Mouse (Mus musculus): ENCODE results near the gene Ncdn.

The Ncdn gene

DNA sequence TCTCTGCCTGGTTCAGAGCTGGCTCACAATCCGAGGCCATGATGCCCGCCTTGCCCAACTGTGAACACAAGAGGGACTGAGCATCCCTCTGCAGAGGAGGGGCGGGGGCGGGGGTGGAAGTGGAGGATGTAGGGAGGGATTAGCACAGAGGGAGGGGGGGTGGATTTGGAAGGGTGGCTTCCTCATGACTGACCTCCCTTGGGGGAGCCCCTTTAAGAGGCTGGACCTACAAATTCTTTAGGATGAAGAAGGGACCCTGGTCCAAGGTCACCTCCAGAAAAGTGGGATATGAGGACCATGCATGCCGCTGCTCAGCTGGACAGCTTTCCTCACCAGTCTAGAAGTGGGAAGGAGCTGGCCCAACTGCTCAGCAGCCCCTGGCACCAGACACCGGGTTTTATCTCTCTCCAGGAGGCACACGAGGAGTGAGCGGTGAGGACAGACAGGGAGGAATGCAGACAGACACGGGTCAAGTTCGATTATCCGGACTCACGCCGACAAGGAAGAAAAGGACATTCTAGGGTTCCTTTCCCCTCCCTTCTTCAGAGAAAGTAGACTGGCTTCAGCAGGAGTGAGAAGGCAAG, 1.1 kb downstream of the Ncdn start:
- no peak for DNase-seq (ENCODE audit: low read depth)

DNA sequence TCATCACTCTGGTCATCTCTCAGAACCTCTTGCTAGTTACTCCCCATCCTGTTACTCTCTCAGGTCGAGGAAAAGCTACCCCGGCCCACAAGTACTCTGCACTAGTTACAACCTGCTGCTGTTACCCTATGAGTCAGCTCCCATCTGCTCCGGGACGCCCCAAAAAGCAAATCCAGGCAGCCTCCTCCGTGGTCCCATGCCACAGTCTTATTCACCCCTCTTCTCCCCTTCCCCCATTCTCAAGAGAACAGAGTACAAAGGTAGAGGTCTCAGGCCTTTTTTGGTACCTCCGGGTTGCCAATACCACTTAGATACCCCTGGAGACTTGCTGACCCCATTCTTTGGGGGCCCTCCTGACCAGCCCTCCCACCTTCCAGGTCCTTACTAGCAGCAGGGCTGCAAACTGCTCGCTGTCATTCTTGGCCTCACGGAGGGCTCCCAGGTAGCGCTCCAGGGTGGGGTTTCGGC, 1.6 kb downstream of the Ncdn start:
- no peak for DNase-seq (ENCODE audit: low read depth)

GRCm38 (mm10) chr4:126750863-126751555, 2.2 kb downstream of the Ncdn start:
- DNase-seq (ENCODE audit: low read depth), result no peak

GRCm38 (mm10) chr4:126750046-126750683, 3.1 kb downstream of the Ncdn start:
- no peak for DNase-seq (ENCODE audit: low read depth)

- DNase-seq (ENCODE audit: low read depth), result no peak
Measured at GRCm38 (mm10) chr4:126749553-126749952, 3.7 kb downstream of the Ncdn start.

DNA sequence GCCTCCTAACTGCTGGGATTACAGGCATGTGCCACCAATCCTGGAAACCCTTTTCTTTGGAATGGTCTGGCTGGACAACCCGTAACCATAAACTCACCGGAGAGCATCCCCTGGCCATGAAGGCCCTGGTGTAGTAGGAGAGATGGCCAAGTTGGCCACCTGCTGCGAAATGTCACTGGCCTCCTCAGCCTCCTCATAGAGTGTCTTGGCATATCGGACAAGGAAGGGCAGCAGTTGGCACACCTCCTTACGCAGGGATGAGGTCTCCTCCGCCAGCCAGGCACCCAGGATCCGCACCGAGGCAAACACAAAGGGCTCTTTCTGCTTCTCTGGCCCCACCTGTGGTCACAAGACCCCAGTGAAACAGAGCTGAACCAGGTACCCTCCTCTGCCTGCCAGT, 4.9 kb downstream of the Ncdn start:
- no peak for DNase-seq (ENCODE audit: low read depth)

GRCm38 (mm10) chr4:126746194-126746840, 6.9 kb downstream of the Ncdn start:
- DNase-seq (ENCODE audit: low read depth), result no peak

- DNase-seq (ENCODE audit: low read depth), result no peak
Measured at GRCm38 (mm10) chr4:126745506-126746193, 7.6 kb downstream of the Ncdn start.

- DNase-seq (ENCODE audit: low read depth), result no peak
Measured at GRCm38 (mm10) chr4:126744831-126745230, 8.4 kb downstream of the Ncdn start.

GRCm38 (mm10) chr4:126743713-126744112, 9.5 kb downstream of the Ncdn start:
- no peak for DNase-seq (ENCODE audit: low read depth)

GRCm38 (mm10) chr4:126742976-126743375, 10.3 kb downstream of the Ncdn start:
- no peak for DNase-seq (ENCODE audit: low read depth)

- peak; percentile 32 for DNase-seq (ENCODE audit: low read depth)
Measured at GRCm38 (mm10) chr4:126741448-126741847, 11.8 kb downstream of the Ncdn start.

GRCm38 (mm10) chr4:126739966-126740676, 13.1 kb downstream of the Ncdn start:
- DNase-seq (ENCODE audit: low read depth), result no peak

- no peak for DNase-seq (ENCODE audit: low read depth)
Measured at GRCm38 (mm10) chr4:126736001-126736414, 17.2 kb downstream of the Ncdn start, which contains the start of gene Tfap2e. Gene Tfap2e (minus strand): TSS chr4:126736240.

DNA sequence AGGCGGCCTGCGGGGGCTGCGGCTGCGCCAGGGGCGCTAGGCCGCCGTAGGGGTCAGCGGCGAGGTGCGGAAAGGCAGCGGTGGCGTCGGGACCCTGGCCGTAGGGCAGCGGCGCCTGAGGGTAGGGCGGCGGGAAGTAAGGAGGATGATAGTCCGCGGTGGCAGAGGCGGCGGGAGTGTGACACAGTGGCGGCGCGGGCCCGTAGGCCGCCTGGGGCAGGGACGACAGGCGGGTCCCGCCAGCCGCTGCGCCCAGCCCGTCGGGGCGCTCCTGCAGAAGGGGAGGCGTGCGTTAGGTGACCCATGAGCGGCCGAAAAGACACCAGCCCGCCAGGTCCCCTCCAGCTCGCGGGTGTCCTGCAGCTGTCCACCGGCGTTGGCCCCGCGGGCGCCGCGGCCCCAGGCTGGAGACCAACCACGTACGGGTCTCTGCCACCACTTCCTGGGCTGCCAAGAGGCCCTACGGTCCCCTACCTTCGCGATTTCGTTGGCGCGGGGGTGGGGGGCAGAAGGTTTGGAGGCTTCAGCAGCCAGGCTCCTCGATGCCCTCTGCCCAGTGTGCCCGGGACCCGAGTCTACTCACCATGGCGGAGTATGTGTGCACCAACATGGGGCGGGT, 17.7 kb downstream of the Ncdn start:
- DNase-seq (ENCODE audit: low read depth), result no peak

- DNase-seq (ENCODE audit: low read depth), result no peak
Measured at GRCm38 (mm10) chr4:126734700-126735381, 18.4 kb downstream of the Ncdn start.

GRCm38 (mm10) chr4:126734001-126734603, 19.1 kb downstream of the Ncdn start:
- no peak for DNase-seq (ENCODE audit: low read depth)

DNA sequence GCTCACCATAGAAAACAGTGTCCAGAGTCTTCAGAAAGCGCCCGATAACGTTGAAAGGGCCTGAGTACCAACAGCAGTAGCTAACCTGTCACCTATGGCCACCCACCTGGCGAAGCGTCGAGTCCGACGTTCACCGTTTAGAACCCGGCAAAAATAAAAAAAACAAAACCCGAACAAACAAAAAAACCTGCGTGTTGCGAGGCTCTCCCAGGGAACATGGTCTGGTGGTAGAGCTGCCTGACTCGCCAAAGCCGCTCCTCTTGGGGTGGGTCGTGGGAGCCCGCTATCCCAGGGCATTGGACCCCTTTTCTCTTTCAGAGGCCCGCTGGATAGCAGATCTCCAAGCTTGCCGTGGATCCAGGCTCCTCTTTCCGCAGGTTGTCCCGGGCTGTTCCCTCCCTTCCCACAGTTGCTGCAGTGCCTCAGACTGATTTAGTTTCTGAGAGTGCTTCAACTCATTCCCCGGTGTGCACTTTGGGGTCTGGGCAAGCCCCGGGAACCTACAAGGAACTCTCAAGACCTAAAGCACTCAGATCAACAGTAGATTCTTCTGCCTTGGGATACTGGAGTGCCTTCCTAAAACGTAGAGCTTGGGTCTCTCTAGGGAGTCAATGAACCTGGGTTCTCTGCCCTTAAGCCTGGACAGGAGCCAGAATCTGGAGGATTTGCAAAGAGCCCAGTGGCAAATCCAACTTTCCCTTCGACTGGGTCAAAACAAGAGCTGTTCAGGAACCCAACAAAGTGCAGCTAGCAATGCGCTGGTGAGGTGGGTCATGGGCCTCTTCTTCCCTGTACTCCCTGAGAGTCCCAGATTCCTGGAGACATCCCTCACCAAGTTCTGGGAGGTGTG, 20.5 kb downstream of the Ncdn start:
- DNase-seq (ENCODE audit: low read depth), result no peak

- no peak for DNase-seq (ENCODE audit: low read depth)
Measured at GRCm38 (mm10) chr4:126732111-126732510, 21.1 kb downstream of the Ncdn start.

All from fibroblast of lung, adult 2 months (primary cell).